In genomic region chr14:51929309-51929943, GRCm38 (mm10) we compare ENCODE assay signal across 8 mouse cellular contexts. TPM values are rescaled to one million over a fixed set of nuclear protein-coding genes. Genes with fewer than 3 reads are reported as not detected.
DNase-seq lines count a peak whose midpoint lies in the region; ATAC-seq lines count a peak whose summit lies in the region.

No protein-coding gene starts in this region.

- H3K4me1 ChIP-seq in hindbrain, embryonic 16.5 days (ENCODE audit: control insufficient read depth, insufficient read depth, low read depth, low read length), result no peaks in the 10 kb centered on the region
- peaks cover 5% of the 10 kb centered on the region; the same call in 1 of the 2 replicates for H3K4me1 ChIP-seq in hindbrain, embryonic 13.5 days (replicated peaks)

- H3K4me2 ChIP-seq in hindbrain, embryonic 16.5 days (ENCODE audit: low read length), result no peak overlapping the region
- no peak overlapping the region for H3K4me2 ChIP-seq in hindbrain, embryonic 13.5 days

- intact Hi-C loops in heart, postnatal 10 days (cut with DNase I), result loop anchor here (1.0 to 2.0 kb wide), 2 partner anchors 17 to 26 kb away; no protein-coding TSS in a partner anchor

- peak; percentile 85 for DNase-seq in heart, postnatal 10 days
- DNase-seq in left cerebral cortex, adult 11 months (ENCODE audit: low spot score), result peak; percentile 51
- peak; percentile 80 to 83 for DNase-seq in right cerebral cortex, postnatal 10 days (ENCODE audit: low spot score in 2 of 2)
- DNase-seq in B cell, adult 2 months, result no peak
- no peak for DNase-seq in embryo, embryonic 10 days (ENCODE audit: low spot score)

- no peak overlapping the region for H3K9ac ChIP-seq in hindbrain, embryonic 16.5 days (ENCODE audit: low read depth, low read length)
- H3K9ac ChIP-seq in hindbrain, embryonic 13.5 days, result no peak overlapping the region

- ATAC-seq in hindbrain, embryonic 16.5 days, result peak; percentile 83
- ATAC-seq in hindbrain, embryonic 13.5 days (ENCODE audit: low FRiP score), result no peak
- ATAC-seq in frontal cortex, adult (ENCODE audit: low TSS enrichment), result peak; percentile 95

- H3K27me3 ChIP-seq in hindbrain, embryonic 16.5 days (replicated peaks; ENCODE audit: control insufficient read depth, insufficient read depth, low read length), result no peaks in the 10 kb centered on the region
- H3K27me3 ChIP-seq in hindbrain, embryonic 13.5 days, result no peaks in the 10 kb centered on the region

- no peak overlapping the region for H3K4me3 ChIP-seq in hindbrain, embryonic 16.5 days (ENCODE audit: low read length)
- H3K4me3 ChIP-seq in hindbrain, embryonic 13.5 days, result no peak overlapping the region

- WGBS in hindbrain, embryonic 16.5 days, result 62% methylated on average over 8 of the region's 8 CpGs
- 86% methylated on average over 8 of the region's 8 CpGs for WGBS in hindbrain, embryonic 13.5 days

- H3K36me3 ChIP-seq in hindbrain, embryonic 16.5 days (ENCODE audit: control insufficient read depth, insufficient read depth, low read length), result no peaks in the 10 kb centered on the region
- no peaks in the 10 kb centered on the region for H3K36me3 ChIP-seq in hindbrain, embryonic 13.5 days

- peak overlapping the region; percentile 49; the same call in 1 of the 2 replicates for H3K27ac ChIP-seq in hindbrain, embryonic 16.5 days (ENCODE audit: low read depth, low read length)
- H3K27ac ChIP-seq in hindbrain, embryonic 13.5 days, result no peak overlapping the region

- no peaks in the 10 kb centered on the region for H3K9me3 ChIP-seq in hindbrain, embryonic 16.5 days (ENCODE audit: control insufficient read depth, low read length)
- no peaks in the 10 kb centered on the region for H3K9me3 ChIP-seq in hindbrain, embryonic 13.5 days

RNA-seq across cellular contexts. Expression of gene Rnase13, which starts 6.9 kb away (rescaled TPM):
- not detected in 2 replicates for polyA plus RNA-seq in hindbrain, embryonic 16.5 days (2015; fragmentation: Nextera tagmentation; extraction: Ambion mirVana)
- polyA plus RNA-seq in hindbrain, embryonic 13.5 days (2015; fragmentation: Nextera tagmentation; extraction: Ambion mirVana), result not detected in 2 replicates
- not detected for total RNA-seq in heart, postnatal 10 days (2021)

RNA-seq across cellular contexts. Expression of gene Tppp2, which starts 11.2 kb away (rescaled TPM):
- not detected in 2 replicates for polyA plus RNA-seq in hindbrain, embryonic 16.5 days (2015; fragmentation: Nextera tagmentation; extraction: Ambion mirVana)
- not detected in 2 replicates for polyA plus RNA-seq in hindbrain, embryonic 13.5 days (2015; fragmentation: Nextera tagmentation; extraction: Ambion mirVana)
- total RNA-seq in heart, postnatal 10 days (2021), result not detected

RNA-seq across cellular contexts. Expression of gene Ndrg2, which starts 15.5 kb away (rescaled TPM):
- 338 and 429 TPM in 2 replicates for polyA plus RNA-seq in hindbrain, embryonic 16.5 days (2015; fragmentation: Nextera tagmentation; extraction: Ambion mirVana)
- polyA plus RNA-seq in hindbrain, embryonic 13.5 days (2015; fragmentation: Nextera tagmentation; extraction: Ambion mirVana), result 108 and 144 TPM in 2 replicates
- total RNA-seq in heart, postnatal 10 days (2021), result 100 to 1,000 TPM; 712 to 721 TPM

RNA-seq across cellular contexts. Expression of gene Slc39a2, which starts 36.7 kb away (rescaled TPM):
- polyA plus RNA-seq in hindbrain, embryonic 16.5 days (2015; fragmentation: Nextera tagmentation; extraction: Ambion mirVana), result 1.5 and 1.9 TPM in 2 replicates
- polyA plus RNA-seq in hindbrain, embryonic 13.5 days (2015; fragmentation: Nextera tagmentation; extraction: Ambion mirVana), result 1.7 and 1.8 TPM in 2 replicates
- total RNA-seq in heart, postnatal 10 days (2021), result under 1 TPM; 0.12 to 0.29 TPM

RNA-seq across cellular contexts. Expression of gene Mettl17, which starts 44.8 kb away (rescaled TPM):
- 80.4 and 88.1 TPM in 2 replicates for polyA plus RNA-seq in hindbrain, embryonic 16.5 days (2015; fragmentation: Nextera tagmentation; extraction: Ambion mirVana)
- 82.5 and 86.0 TPM in 2 replicates for polyA plus RNA-seq in hindbrain, embryonic 13.5 days (2015; fragmentation: Nextera tagmentation; extraction: Ambion mirVana)
- 10 to 100 TPM; 19.2 to 28.5 TPM for total RNA-seq in heart, postnatal 10 days (2021)

Comparison
In these comparisons a context has a peak if more than half of its experiments do, and no peak if none do; other contexts are left out.
1. DNase-seq: peak in heart, postnatal 10 days (2 of 2), left cerebral cortex, adult 11 months (single experiment) and right cerebral cortex, postnatal 10 days (2 of 2); none in B cell, adult 2 months (0 of 2) and embryo, embryonic 10 days (single experiment).